8 mouse cellular contexts compared by ENCODE assay signal in genomic region chr5:77137701-77138265, GRCm38 (mm10). TPM values are rescaled to one million over a fixed set of nuclear protein-coding genes. Genes with fewer than 3 reads are reported as not detected.
A peak's percentile ranks its signal among the peaks of the same experiment; 100 is the strongest.
DNase-seq lines count a peak whose midpoint lies in the region; ATAC-seq lines count a peak whose summit lies in the region.

No protein-coding gene starts in this region.

- 61% methylated on average over 8 of the region's 8 CpGs for WGBS in heart, embryonic 13.5 days
- WGBS in heart, embryonic 12.5 days: 65% methylated on average over 8 of the region's 8 CpGs
- 30% methylated on average over 8 of the region's 8 CpGs for WGBS in neural tube, embryonic 15.5 days

- H3K36me3 ChIP-seq in heart, embryonic 13.5 days: no peaks in the 10 kb centered on the region
- no peaks in the 10 kb centered on the region for H3K36me3 ChIP-seq in heart, embryonic 12.5 days
- H3K36me3 ChIP-seq in neural tube, embryonic 15.5 days: no peaks in the 10 kb centered on the region

- H3K27me3 ChIP-seq in heart, embryonic 13.5 days (replicated peaks): no peaks in the 10 kb centered on the region
- H3K27me3 ChIP-seq in heart, embryonic 12.5 days (replicated peaks): 0 out of 2 replicates have a peak, but pooled peaks cover 3% of the 10 kb centered on the region
- no peaks in the 10 kb centered on the region for H3K27me3 ChIP-seq in neural tube, embryonic 15.5 days (replicated peaks)

- peak; percentile 91 for DNase-seq in Muller cell, postnatal 12 days (ENCODE audit: inconsistent ontology term)
- peak; percentile 19 to 36 for DNase-seq in cerebellum, postnatal 25 days
- DNase-seq in layer of hippocampus, adult 9-11 months: peak; percentile 43
- DNase-seq in thymus, postnatal 0 days (ENCODE audit: low spot score): no peak
- DNase-seq in urinary bladder, postnatal 14 days (ENCODE audit: low spot score): no peak

- H3K27ac ChIP-seq in heart, embryonic 13.5 days (replicated peaks): no peak overlapping the region
- H3K27ac ChIP-seq in heart, embryonic 12.5 days (ENCODE audit: poor library complexity, severe bottlenecking): no peak overlapping the region
- H3K27ac ChIP-seq in neural tube, embryonic 15.5 days (replicated peaks): peak overlapping the region; percentile 70

- peaks cover 59% of the 10 kb centered on the region for H3K4me1 ChIP-seq in heart, embryonic 13.5 days
- H3K4me1 ChIP-seq in heart, embryonic 12.5 days (replicated peaks): peaks cover 43% of the 10 kb centered on the region
- H3K4me1 ChIP-seq in neural tube, embryonic 15.5 days: peaks cover 26% of the 10 kb centered on the region

- H3K4me3 ChIP-seq in heart, embryonic 13.5 days: no peak overlapping the region
- H3K4me3 ChIP-seq in heart, embryonic 12.5 days: no peak overlapping the region
- no peak overlapping the region for H3K4me3 ChIP-seq in neural tube, embryonic 15.5 days (replicated peaks)

- H3K4me2 ChIP-seq in heart, embryonic 13.5 days: no peak overlapping the region
- H3K4me2 ChIP-seq in heart, embryonic 12.5 days: no peak overlapping the region
- no peak overlapping the region for H3K4me2 ChIP-seq in neural tube, embryonic 15.5 days

- 0 out of 2 replicates have a peak overlapping the region, but pooled peaks have one; percentile 1 for H3K9ac ChIP-seq in heart, embryonic 13.5 days
- H3K9ac ChIP-seq in heart, embryonic 12.5 days: no peak overlapping the region
- no peak overlapping the region for H3K9ac ChIP-seq in neural tube, embryonic 15.5 days (replicated peaks)

- no peak for ATAC-seq in heart, embryonic 13.5 days (ENCODE audit: extremely low read depth, insufficient number of reproducible peaks, low FRiP score, low TSS enrichment)
- ATAC-seq in heart, embryonic 12.5 days (ENCODE audit: insufficient number of reproducible peaks, low FRiP score): no peak
- peak; percentile 67 for ATAC-seq in neural tube, embryonic 15.5 days (ENCODE audit: low FRiP score)

- H3K9me3 ChIP-seq in heart, embryonic 13.5 days: no peaks in the 10 kb centered on the region
- no peaks in the 10 kb centered on the region for H3K9me3 ChIP-seq in heart, embryonic 12.5 days (replicated peaks)
- H3K9me3 ChIP-seq in neural tube, embryonic 15.5 days (replicated peaks): no peaks in the 10 kb centered on the region

RNA-seq across cellular contexts. Expression of gene Hopx, which starts 22.9 kb away (rescaled TPM):
- 12.6 and 16.4 TPM in 2 replicates for polyA plus RNA-seq in heart, embryonic 13.5 days (2015; fragmentation: Nextera tagmentation; extraction: Ambion mirVana)
- 14.4 and 14.6 TPM in 2 replicates for polyA plus RNA-seq in heart, embryonic 12.5 days (2016; fragmentation: Nextera tagmentation; extraction: Ambion mirVana)
- polyA plus RNA-seq in neural tube, embryonic 15.5 days (2015; fragmentation: Nextera tagmentation; extraction: Ambion mirVana): 10.9 and 12.2 TPM in 2 replicates
- polyA plus RNA-seq in thymus, postnatal 0 days (2015; fragmentation: Nextera tagmentation; extraction: Ambion mirVana): 0.59 and 0.77 TPM in 2 replicates

Comparison
In these comparisons a context has a peak if more than half of its experiments do, and no peak if none do; other contexts are left out.
1. DNase-seq: peak in Muller cell, postnatal 12 days (single experiment), cerebellum, postnatal 25 days (2 of 2) and layer of hippocampus, adult 9-11 months (single experiment); none in thymus, postnatal 0 days (single experiment) and urinary bladder, postnatal 14 days (single experiment).